Mouse (Mus musculus) liver, embryonic 15.5 days (tissue): ENCODE measurements around the gene Thada. TPM values are rescaled to one million over a fixed set of nuclear protein-coding genes. Genes with fewer than 3 reads are reported as not detected.

Experiments used
- ATAC-seq: fragments of 200-750 bp; cut with Nextera tagmentation; 2 replicates; pipeline ENCODE4 v1.8.0; 2017; ENCODE audit warnings: moderate number of reproducible peaks, mild to moderate bottlenecking, moderate library complexity; ENCODE audit not compliant: insufficient read depth
- H3K27ac ChIP-seq: fragments of 300-500 bp; sonication (generic); replicated peaks from 2 replicates; pipeline ENCODE4 v1.5.1; 2015; ENCODE audit warnings: mild to moderate bottlenecking, inconsistent platforms
- H3K27me3 ChIP-seq: fragments of 300-500 bp; sonication (generic); 2 replicates; pipeline ENCODE4 v1.6.1; 2015; ENCODE audit warnings: mild to moderate bottlenecking, inconsistent platforms
- H3K36me3 ChIP-seq: fragments of 300-500 bp; sonication (generic); replicated peaks from 2 replicates; pipeline ENCODE4 v1.6.1; 2015; ENCODE audit warnings: moderate library complexity, mild to moderate bottlenecking, inconsistent platforms
- H3K4me1 ChIP-seq: fragments of 300-500 bp; sonication (generic); replicated peaks from 2 replicates; pipeline ENCODE4 v1.6.1; 2015; ENCODE audit warnings: inconsistent platforms
- H3K4me2 ChIP-seq: fragments of 300-500 bp; sonication (generic); 2 replicates; pipeline ENCODE4 v1.6.1; 2015; ENCODE audit warnings: moderate library complexity, mild to moderate bottlenecking, inconsistent platforms
- H3K4me3 ChIP-seq: fragments of 300-500 bp; sonication (generic); replicated peaks from 2 replicates; pipeline ENCODE4 v1.5.1; 2015; ENCODE audit warnings: mild to moderate bottlenecking, inconsistent platforms
- H3K9ac ChIP-seq: fragments of 300-500 bp; sonication (generic); 2 replicates; pipeline ENCODE4 v1.6.1; 2015; ENCODE audit warnings: moderate library complexity, mild to moderate bottlenecking, inconsistent platforms
- H3K9me3 ChIP-seq: fragments of 300-500 bp; sonication (generic); replicated peaks from 2 replicates; pipeline ENCODE4 v1.6.1; 2016; ENCODE audit warnings: inconsistent platforms
- WGBS: fragments of 180-500 bp; shearing (Covaris S2); methylation state at CpG from one replicate; pipeline ENCODE4 v1.1.7; 2015; ENCODE audit warnings: mixed read lengths; ENCODE audit not compliant: insufficient replicate concordance; 5-methylcytosine and 5-hydroxymethylcytosine counted together
- polyA plus RNA-seq: library from polyadenylated mRNA; unstranded; fragments of >200 nt; fragmentation: Nextera tagmentation; extraction: Ambion mirVana; gene quantifications from 2 replicates; pipeline ENCODE4 v1.2.1, GENCODE M21; 2015

The Thada gene
- polyA plus RNA-seq, 1 experiment from 2014 or later, result 2.3 TPM

DNA sequence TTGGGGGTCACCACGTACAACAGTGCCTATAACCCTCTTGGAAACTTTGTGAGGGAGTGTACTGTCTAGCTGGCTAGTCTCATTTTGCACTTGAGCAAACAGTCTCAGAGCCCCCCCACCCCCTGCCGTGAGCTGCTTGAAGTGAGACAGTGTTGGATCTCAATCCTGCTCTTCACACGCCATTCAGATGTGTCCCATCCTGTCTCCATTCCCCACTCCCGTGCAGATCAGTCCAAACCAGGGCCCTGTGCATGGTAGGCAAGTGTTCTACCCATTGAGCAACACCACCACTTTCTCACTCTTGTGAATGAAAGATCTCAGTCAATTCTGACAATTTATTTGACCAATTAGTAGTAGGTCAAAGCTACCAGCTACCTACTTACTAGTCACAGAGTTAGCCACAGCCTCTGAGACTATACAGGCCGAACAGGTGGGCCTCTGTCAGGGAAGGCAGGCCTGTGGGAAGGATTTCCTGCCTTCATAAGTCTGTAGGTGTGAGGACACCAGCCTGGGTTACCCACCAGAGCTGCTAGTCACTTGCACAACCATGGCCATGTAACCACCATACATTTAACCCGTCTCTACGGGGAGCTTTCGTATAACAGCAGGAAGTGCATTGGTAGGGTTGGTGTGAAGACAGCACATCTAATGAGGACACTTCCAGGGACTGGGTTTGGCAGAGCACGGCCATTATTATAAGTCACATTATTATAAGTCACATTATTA lies 299.7 kb downstream of the Thada start:
- Histone ChIP-seq H3K27ac (peak overlapping the region; percentile 31; the same call in 1 of the 2 replicates), H3K27me3 (no peaks in the 10 kb centered on the region), H3K4me3 (no peak overlapping the region), H3K9ac (no peak overlapping the region), H3K4me2 (no peak overlapping the region), H3K9me3 (no peaks in the 10 kb centered on the region), H3K4me1 (peaks cover 31% of the 10 kb centered on the region), H3K36me3 (no peaks in the 10 kb centered on the region)
- ATAC-seq, result 0 out of 2 replicates have a peak, but pooled peaks have one; percentile 14
- 70% methylated on average over 9 of the region's 9 CpGs for WGBS

DNA sequence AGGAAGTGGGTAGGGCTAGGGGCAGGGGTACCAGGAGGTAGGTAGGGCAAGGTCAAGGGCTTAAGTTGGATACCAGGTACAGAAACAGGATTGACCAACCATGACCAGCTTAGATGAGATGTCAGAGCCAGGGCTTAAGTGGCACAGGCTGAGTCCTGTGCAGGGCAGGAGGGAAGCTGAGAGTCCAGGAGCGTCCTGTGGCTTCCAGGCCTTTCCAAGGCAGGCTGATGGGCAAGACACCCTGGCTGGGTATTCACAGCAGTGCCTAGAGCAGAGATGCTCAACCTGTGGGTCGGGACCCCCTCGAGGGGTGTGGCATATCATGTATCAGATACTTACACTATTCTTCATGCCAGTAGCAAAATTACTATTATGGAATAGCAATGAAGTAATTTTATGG lies 300.3 kb downstream of the Thada start:
- no peak overlapping the region for H3K4me3 ChIP-seq
- WGBS, result 62% methylated on average over 3 of the region's 3 CpGs
- H3K36me3 ChIP-seq, result no peaks in the 10 kb centered on the region
- H3K4me2 ChIP-seq, result no peak overlapping the region
- H3K27me3 ChIP-seq, result no peaks in the 10 kb centered on the region
- ATAC-seq, result no peak
- H3K9ac ChIP-seq, result no peak overlapping the region
- peaks cover 37% of the 10 kb centered on the region for H3K4me1 ChIP-seq
- H3K27ac ChIP-seq, result no peak overlapping the region
- no peaks in the 10 kb centered on the region for H3K9me3 ChIP-seq

DNA sequence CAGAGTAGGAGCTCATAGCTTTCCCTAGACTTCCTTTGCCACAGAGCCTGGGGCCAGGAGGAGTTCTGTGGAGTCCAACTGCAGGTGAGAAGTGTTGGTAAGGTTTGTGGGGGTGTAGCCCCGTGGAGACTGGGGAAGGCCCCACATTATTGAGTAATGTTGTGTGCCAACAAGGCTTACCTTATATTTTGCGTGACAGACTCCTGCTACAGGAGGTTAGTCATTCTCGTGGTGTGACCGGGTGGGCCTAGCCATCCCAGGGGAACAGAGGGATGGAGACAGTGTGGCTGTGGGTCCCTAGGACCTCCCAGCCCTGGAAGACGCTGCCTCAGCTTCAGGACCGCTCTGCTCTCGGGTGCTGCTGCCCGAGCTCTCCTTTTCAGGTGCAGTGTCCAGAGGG lies 301.9 kb downstream of the Thada start:
- H3K4me1 ChIP-seq, result peaks cover 46% of the 10 kb centered on the region
- no peak for ATAC-seq
- H3K27me3 ChIP-seq, result no peaks in the 10 kb centered on the region
- H3K4me3 ChIP-seq, result no peak overlapping the region
- no peak overlapping the region for H3K9ac ChIP-seq
- WGBS, result 72% methylated on average over 8 of the region's 8 CpGs
- H3K36me3 ChIP-seq, result no peaks in the 10 kb centered on the region
- H3K4me2 ChIP-seq, result no peak overlapping the region
- H3K9me3 ChIP-seq, result no peaks in the 10 kb centered on the region
- H3K27ac ChIP-seq, result no peak overlapping the region

DNA sequence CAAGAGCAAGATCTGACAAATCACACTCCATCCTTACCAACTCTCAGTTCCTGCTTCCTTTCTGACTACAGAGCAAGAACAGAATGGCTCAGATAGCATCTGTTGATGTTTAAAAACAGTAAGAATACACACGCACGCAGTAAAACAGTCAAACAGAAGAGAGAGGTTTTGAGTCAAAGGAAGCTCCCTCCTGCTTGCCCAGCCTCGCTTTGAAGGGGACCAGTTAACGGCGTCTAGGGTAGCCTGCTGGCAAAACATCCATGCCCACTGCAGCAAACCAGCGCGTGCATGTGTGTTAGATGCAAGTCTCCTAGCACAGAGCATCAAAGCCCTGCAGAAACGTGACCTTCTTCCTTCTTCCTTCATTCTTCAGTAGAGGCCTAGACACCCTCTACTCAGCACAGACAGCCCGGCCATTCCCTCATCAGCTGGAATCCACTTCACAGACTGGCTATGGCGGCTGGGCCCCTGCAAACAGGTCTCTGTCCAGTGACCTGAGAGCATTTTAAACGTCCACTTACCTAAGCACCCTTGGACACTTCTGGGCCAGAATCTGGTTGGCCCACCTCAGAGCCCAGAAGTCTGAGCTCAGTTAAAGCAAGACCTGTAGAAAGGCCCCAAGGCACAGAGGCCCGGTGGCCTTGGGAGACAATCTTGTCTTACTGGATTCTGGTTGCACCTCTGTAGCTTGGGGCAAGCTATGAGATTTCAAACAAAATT lies 302.8 kb downstream of the Thada start:
- H3K36me3 ChIP-seq, result no peaks in the 10 kb centered on the region
- H3K27me3 ChIP-seq, result no peaks in the 10 kb centered on the region
- H3K4me3 ChIP-seq, result no peak overlapping the region
- no peak overlapping the region for H3K4me2 ChIP-seq
- H3K4me1 ChIP-seq, result peaks cover 55% of the 10 kb centered on the region
- ATAC-seq, result no peak
- no peak overlapping the region for H3K9ac ChIP-seq
- 64% methylated on average over 12 of the region's 12 CpGs for WGBS
- no peak overlapping the region for H3K27ac ChIP-seq
- no peaks in the 10 kb centered on the region for H3K9me3 ChIP-seq

DNA sequence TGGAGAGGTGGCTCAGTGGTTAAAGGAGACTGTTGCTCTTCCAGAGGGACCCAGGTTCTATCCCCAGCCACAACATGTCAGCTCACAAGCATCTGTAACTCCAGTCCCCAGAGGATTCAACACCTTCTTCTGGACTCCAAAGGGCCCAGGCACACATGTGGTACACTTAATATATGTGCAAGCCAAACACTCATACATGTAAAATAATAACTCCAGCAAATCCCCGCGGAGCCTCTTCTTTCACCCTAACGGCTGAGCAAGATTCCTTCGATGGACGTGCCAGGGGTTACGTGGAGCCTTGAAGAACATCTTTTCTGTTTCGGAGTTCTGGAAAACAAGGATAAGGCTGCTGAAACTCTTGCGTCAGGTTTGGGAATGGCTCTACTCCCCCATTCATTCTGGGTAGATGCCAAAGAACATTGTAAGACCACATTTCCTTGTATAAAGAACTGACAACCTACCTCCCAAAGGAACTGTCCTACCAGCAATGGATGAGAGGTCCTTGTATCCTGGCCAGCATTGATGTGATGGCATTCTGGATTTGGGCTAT lies 303.7 kb downstream of the Thada start:
- no peak for ATAC-seq
- Histone ChIP-seq H3K4me3 (no peak overlapping the region), H3K27me3 (no peaks in the 10 kb centered on the region), H3K4me2 (no peak overlapping the region), H3K27ac (peak overlapping the region; percentile 51), H3K36me3 (no peaks in the 10 kb centered on the region), H3K9me3 (no peaks in the 10 kb centered on the region), H3K9ac (no peak overlapping the region), H3K4me1 (peaks cover 64% of the 10 kb centered on the region)
- 83% methylated on average over 8 of the region's 8 CpGs for WGBS

DNA sequence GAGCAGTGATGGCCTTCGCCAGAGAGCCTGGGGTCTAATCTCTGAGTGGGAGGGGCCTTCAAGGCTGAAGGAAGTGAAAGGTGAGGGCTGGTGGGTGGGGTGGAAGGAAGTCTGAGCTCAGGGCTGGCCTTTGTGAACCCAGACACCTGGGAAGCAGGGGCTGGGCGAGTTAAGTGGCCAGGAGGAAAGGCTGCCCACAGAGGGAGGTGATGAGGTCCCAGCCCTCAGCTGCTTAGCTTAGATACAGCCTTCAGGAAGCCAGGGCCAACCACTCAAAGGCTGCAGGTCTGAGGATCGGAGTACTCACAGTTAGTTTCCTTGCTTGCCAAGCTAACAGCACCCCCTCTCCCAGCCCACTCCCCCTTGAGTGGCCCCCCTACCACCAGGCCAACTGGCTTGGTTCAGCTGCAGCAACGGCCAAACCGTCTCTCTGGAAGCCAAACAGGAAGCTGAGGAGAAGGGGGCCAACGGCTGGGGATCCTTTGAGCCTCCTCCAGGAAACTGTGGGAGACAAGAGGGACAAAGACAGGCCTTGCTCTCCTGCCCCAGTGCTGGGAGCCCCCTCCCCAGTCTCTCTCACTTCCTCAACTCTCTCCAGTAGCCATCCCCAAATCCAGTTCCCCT lies 304.7 kb downstream of the Thada start:
- H3K4me1 ChIP-seq, result peaks cover 67% of the 10 kb centered on the region
- H3K36me3 ChIP-seq, result no peaks in the 10 kb centered on the region
- H3K27ac ChIP-seq, result peak overlapping the region; percentile 51
- no peaks in the 10 kb centered on the region for H3K9me3 ChIP-seq
- no peak overlapping the region for H3K9ac ChIP-seq
- no peaks in the 10 kb centered on the region for H3K27me3 ChIP-seq
- WGBS, result 19% methylated on average over 6 of the region's 6 CpGs
- peak; percentile 14; the same call in 1 of the 2 replicates for ATAC-seq
- no peak overlapping the region for H3K4me3 ChIP-seq
- H3K4me2 ChIP-seq, result no peak overlapping the region

DNA sequence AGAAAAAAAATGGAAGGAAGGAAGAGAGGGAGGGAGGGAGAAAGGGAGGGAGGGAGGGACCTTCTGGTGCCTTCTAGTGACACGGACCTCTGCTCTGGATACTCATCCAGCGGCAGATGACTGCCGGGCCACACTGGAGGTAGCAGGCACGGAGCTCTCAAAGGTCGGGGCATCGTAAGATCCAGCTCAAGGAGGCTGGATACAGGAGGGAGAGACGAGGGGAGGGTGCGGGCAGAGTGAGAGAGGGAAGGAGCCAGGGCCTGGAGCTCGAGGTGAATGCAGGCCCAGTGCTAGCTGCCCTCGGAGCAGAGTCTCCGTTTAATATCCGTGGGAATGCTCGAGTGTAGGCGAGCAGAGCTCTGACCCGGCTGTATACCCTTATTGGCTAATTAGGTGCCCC lies 307.1 kb downstream of the Thada start:
- 75% methylated on average over 15 of the region's 15 CpGs for WGBS
- ATAC-seq, result no peak
- H3K27ac ChIP-seq, result no peak overlapping the region; the same call in 1 of the 2 replicates

DNA sequence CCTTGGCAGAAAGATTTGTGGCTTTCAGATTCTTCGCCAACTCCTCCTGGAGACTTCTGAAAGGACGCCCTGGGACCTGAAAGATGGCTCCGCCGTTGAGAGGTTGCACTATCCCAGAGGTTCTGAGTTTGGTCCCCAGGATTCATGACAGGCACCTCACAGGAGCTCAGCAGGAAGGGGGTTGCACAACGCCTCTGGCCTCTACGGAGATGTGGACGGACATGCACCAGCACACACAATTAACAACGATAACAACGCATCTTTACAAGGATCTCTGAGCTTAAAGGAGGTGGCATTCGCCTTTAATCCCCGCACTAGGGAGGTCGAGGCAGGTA lies 307.6 kb downstream of the Thada start:
- WGBS, result 74% methylated on average over 12 of the region's 12 CpGs
- no peak overlapping the region for H3K4me2 ChIP-seq

More for the DNA sequence above, 307.1 kb downstream of the Thada start:
- H3K9me3 ChIP-seq, result no peaks in the 10 kb centered on the region
- H3K4me1 ChIP-seq, result peaks cover 83% of the 10 kb centered on the region
- no peaks in the 10 kb centered on the region for H3K36me3 ChIP-seq
- H3K4me3 ChIP-seq, result no peak overlapping the region
- H3K27me3 ChIP-seq, result no peaks in the 10 kb centered on the region
- no peak overlapping the region for H3K4me2 ChIP-seq
- H3K9ac ChIP-seq, result no peak overlapping the region

DNA sequence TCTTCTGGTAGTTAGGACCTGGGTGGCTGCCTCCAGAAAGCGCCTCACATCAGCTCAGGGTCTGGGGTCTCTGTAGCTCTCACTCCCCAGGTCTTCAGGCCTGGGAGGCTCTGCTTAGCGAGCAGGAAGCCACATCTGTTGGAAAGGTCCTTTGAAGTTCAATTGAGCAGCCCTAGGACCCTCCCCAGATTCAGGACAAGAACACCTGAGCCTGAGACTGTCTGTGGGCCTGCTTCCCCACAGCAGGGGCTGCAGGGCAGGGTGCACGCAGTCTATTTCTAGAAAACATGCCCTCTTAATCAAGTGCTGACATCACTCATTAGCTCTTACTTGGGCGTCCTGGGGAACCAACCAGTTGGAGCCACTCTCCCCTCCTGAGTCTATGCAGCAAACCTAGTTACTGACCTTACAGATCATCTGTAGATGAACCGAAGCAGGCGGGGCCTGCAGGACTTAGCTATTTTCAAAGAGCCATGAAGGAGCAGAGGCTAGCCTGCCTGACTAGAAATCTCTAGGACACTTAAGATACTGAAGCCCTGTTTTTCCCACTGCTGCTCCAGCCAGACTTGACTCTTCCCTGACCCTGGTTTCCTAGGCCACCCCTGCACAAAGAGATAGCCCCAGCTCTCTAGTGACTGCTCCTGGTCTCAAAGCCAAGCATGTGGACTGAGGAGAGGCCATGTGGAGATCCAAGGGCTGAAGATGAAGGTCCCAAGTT lies 308.1 kb downstream of the Thada start:
- Histone ChIP-seq H3K9ac (no peak overlapping the region), H3K36me3 (no peaks in the 10 kb centered on the region), H3K4me2 (no peak overlapping the region), H3K4me3 (no peak overlapping the region), H3K9me3 (no peaks in the 10 kb centered on the region), H3K4me1 (peaks cover 92% of the 10 kb centered on the region), H3K27ac (peak overlapping the region; percentile 75), H3K27me3 (no peaks in the 10 kb centered on the region)
- ATAC-seq, result no peak
- WGBS, result 65% methylated on average over 6 of the region's 6 CpGs

More for the DNA sequence above, 307.6 kb downstream of the Thada start:
- Histone ChIP-seq H3K36me3 (no peaks in the 10 kb centered on the region), H3K9ac (no peak overlapping the region; the same call in 1 of the 2 replicates), H3K4me1 (peaks cover 87% of the 10 kb centered on the region), H3K27me3 (no peaks in the 10 kb centered on the region), H3K9me3 (no peaks in the 10 kb centered on the region), H3K4me3 (no peak overlapping the region), H3K27ac (peak overlapping the region; percentile 75; the same call in 1 of the 2 replicates)
- ATAC-seq, result no peak

DNA sequence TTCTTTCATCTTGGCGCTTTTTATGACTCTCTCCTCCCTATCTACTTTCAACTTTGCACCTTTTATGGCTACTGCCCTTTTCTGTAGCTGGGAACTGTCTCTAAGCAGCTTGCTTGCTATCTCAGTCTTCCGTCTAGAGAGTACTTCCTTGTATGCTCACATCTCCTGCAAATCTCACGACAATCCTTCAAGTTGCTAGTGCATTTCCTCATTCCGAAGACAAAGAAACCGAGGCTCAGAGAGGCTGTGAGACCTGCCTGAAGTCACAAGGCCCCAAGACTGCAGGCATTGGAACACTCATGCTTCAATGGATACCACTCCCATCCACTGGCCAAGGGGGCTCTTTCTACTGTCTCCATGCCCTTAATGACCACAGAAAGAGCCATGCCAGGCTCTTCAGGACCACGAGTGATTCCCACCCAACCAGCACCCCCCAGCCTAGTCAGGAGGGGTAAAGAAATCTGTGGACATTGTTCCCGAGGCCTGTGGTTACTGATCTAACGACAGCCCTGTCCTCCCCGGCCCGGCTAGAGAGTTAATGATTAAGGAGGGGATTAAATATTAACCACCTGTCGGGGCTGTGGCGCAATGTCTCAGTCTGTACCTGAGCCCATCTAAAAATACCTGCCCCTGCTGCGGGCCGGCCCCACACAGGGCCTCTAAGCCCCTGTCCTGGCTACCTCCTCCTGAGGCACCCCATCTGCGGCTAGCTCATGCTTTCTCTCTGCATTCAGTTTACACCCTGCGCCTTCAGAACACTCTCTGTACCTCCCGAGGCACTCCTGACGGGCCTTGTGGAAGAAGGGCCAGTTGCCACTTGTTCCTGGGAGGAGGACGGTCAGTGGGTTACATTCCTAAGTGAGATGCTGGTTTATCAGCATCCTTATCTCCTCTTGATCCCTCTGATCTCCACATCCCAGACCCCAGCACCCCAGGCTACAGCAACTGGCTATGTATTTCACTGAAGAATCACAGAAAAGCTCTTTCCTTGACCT lies 309.0 kb downstream of the Thada start:
- 44% methylated on average over 19 of the region's 19 CpGs for WGBS
- Histone ChIP-seq H3K4me1 (peaks cover 92% of the 10 kb centered on the region), H3K9ac (0 out of 2 replicates have a peak overlapping the region, but pooled peaks have one; percentile 12)

More for the DNA sequence above, 309.0 kb downstream of the Thada start:
- H3K4me3 ChIP-seq, result no peak overlapping the region
- H3K36me3 ChIP-seq, result no peaks in the 10 kb centered on the region
- ATAC-seq, result peak; percentile 27
- H3K27ac ChIP-seq, result peak overlapping the region; percentile 75
- no peaks in the 10 kb centered on the region for H3K27me3 ChIP-seq
- no peaks in the 10 kb centered on the region for H3K9me3 ChIP-seq
- H3K4me2 ChIP-seq, result no peak overlapping the region
